Mouse (Mus musculus): ENCODE measurements around the gene Slirp. TPM values are rescaled to one million over a fixed set of nuclear protein-coding genes. Genes with fewer than 3 reads are reported as not detected.

Gene Slirp
- 175 and 177 TPM in 2 replicates for polyA plus RNA-seq (2011; ENCODE audit: insufficient read length, low read depth, missing spikeins)

DNA sequence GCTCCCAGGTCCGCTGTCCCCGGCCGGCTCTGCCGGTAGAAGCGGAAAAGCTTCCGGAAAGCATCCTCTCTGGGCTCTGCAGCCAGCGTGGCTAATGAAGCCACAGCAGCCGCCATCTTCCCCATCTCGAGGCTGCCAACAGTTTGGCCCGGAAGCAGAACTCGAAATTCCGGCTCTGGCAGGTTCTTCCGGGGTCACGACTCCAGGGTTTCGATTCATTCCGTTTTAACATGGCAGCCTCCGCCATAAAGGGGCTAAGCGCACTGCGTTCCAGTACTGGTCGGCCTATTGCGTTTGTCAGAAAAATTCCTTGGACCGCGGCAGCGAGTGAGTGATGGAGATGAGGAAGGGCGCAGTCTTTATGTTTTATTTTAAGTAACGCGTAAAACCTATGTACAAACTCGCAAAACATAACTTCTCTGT is at the start of gene Slirp, which contains the start of gene Alkbh1:
TSS of gene Slirp (plus strand) at position 197 of the 423 bp plus-strand sequence.
TSS of gene Alkbh1 (minus strand) at position 318 of the 423 bp plus-strand sequence.
- Histone ChIP-seq H3K4me3 (ENCODE audit: insufficient read depth, low read length) (peak within 1 kb of the TSS; percentile 89), H3K27ac (ENCODE audit: insufficient read depth, low read length) (peak within 1 kb of the TSS; percentile 72), H3K4me1 (ENCODE audit: control insufficient read depth, insufficient read depth, low read length) (no peaks in the 10 kb centered on the region)
- TF ChIP-seq CTCF (IDR thresholded peaks at IDR 0.05; ENCODE audit: borderline replicate concordance, insufficient read depth, low read length) (no peak), POLR2A (IDR thresholded peaks at IDR 0.05; ENCODE audit: low read depth, low read length) (peak; percentile 81)

GRCm38 (mm10) chr12:87394316-87394715 is 49.4 kb upstream of the Slirp start:
- Histone ChIP-seq H3K4me3 (ENCODE audit: insufficient read depth, low read length) (no peak overlapping the region), H3K4me1 (ENCODE audit: control insufficient read depth, insufficient read depth, low read length) (peaks cover 2% of the 10 kb centered on the region; the same call in 1 of the 2 replicates), H3K27ac (ENCODE audit: insufficient read depth, low read length) (no peak overlapping the region)
- TF ChIP-seq CTCF (IDR thresholded peaks at IDR 0.05; ENCODE audit: borderline replicate concordance, insufficient read depth, low read length) (no peak), POLR2A (IDR thresholded peaks at IDR 0.05; ENCODE audit: low read depth, low read length) (no peak)

DNA sequence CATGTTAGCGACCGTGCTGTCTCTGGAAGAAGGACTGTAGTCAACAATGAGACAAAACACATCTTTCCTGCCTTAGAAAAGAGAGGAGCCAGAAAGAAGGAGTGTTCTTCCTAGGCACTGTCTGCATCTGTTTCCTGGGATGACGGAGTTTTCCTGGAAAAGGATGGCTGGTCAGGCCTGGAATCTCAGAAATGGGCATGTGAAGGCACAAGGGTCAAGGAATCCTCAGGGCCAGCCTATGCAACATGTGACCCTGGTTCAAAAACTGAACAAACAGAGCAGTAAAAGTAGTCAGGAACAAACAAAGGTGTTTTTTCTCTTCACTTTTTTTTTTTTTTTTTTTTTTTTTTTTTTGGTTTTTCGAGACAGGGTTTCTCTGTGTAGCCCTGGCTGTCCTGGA is 46.6 kb upstream of the Slirp start:
- TF ChIP-seq CTCF (IDR thresholded peaks at IDR 0.05; ENCODE audit: borderline replicate concordance, insufficient read depth, low read length) (no peak), POLR2A (IDR thresholded peaks at IDR 0.05; ENCODE audit: low read depth, low read length) (no peak)
- Histone ChIP-seq H3K4me1 (ENCODE audit: control insufficient read depth, insufficient read depth, low read length) (peaks cover 2% of the 10 kb centered on the region; the same call in 1 of the 2 replicates), H3K4me3 (ENCODE audit: insufficient read depth, low read length) (no peak overlapping the region), H3K27ac (ENCODE audit: insufficient read depth, low read length) (no peak overlapping the region)

GRCm38 (mm10) chr12:87397811-87398417 is 45.8 kb upstream of the Slirp start:
- Histone ChIP-seq H3K27ac (ENCODE audit: insufficient read depth, low read length) (no peak overlapping the region), H3K4me1 (ENCODE audit: control insufficient read depth, insufficient read depth, low read length) (peaks cover 2% of the 10 kb centered on the region; the same call in 1 of the 2 replicates), H3K4me3 (ENCODE audit: insufficient read depth, low read length) (no peak overlapping the region)
- TF ChIP-seq POLR2A (IDR thresholded peaks at IDR 0.05; ENCODE audit: low read depth, low read length) (no peak), CTCF (IDR thresholded peaks at IDR 0.05; ENCODE audit: borderline replicate concordance, insufficient read depth, low read length) (no peak)

- no peak overlapping the region for H3K27ac ChIP-seq (ENCODE audit: insufficient read depth, low read length)
- no peak overlapping the region for H3K4me3 ChIP-seq (ENCODE audit: insufficient read depth, low read length)
- peaks cover 2% of the 10 kb centered on the region; the same call in 1 of the 2 replicates for H3K4me1 ChIP-seq (ENCODE audit: control insufficient read depth, insufficient read depth, low read length)
- TF ChIP-seq CTCF (IDR thresholded peaks at IDR 0.05; ENCODE audit: borderline replicate concordance, insufficient read depth, low read length) (no peak), POLR2A (IDR thresholded peaks at IDR 0.05; ENCODE audit: low read depth, low read length) (no peak)
Observed at GRCm38 (mm10) chr12:87399119-87399819, 44.4 kb upstream of the Slirp start.

DNA sequence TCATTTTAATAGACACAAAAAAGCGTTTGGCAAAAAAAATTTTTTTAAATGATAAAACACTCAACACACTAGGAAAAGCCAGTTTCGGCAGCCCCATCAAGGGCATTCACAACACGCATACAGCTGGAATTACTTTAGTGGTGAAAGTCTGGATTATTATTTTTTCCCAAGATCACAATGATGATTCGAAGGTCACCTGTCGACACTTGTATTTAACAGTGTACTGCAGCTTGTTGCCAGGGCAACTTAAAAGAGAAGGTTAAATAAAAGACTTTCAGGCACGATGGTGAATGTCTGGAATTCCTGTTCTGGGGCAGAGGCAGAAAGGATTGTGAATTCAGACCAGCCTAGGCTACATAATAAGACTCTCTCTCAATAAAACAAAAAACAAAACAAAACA is 41.8 kb upstream of the Slirp start:
- Histone ChIP-seq H3K4me3 (ENCODE audit: insufficient read depth, low read length) (no peak overlapping the region), H3K4me1 (ENCODE audit: control insufficient read depth, insufficient read depth, low read length) (peaks cover 2% of the 10 kb centered on the region; the same call in 1 of the 2 replicates), H3K27ac (ENCODE audit: insufficient read depth, low read length) (no peak overlapping the region)
- no peak for TF ChIP-seq POLR2A (IDR thresholded peaks at IDR 0.05; ENCODE audit: low read depth, low read length)
- no peak for TF ChIP-seq CTCF (IDR thresholded peaks at IDR 0.05; ENCODE audit: borderline replicate concordance, insufficient read depth, low read length)

- Histone ChIP-seq H3K4me1 (ENCODE audit: control insufficient read depth, insufficient read depth, low read length) (peaks cover 8% of the 10 kb centered on the region), H3K4me3 (ENCODE audit: insufficient read depth, low read length) (no peak overlapping the region), H3K27ac (ENCODE audit: insufficient read depth, low read length) (no peak overlapping the region)
- TF ChIP-seq CTCF (IDR thresholded peaks at IDR 0.05; ENCODE audit: borderline replicate concordance, insufficient read depth, low read length), result no peak
- no peak for TF ChIP-seq POLR2A (IDR thresholded peaks at IDR 0.05; ENCODE audit: low read depth, low read length)
Observed at GRCm38 (mm10) chr12:87405165-87405564, 38.5 kb upstream of the Slirp start.

- peaks cover 8% of the 10 kb centered on the region for H3K4me1 ChIP-seq (ENCODE audit: control insufficient read depth, insufficient read depth, low read length)
- no peak for TF ChIP-seq POLR2A (IDR thresholded peaks at IDR 0.05; ENCODE audit: low read depth, low read length)
- TF ChIP-seq CTCF (IDR thresholded peaks at IDR 0.05; ENCODE audit: borderline replicate concordance, insufficient read depth, low read length), result no peak
- H3K27ac ChIP-seq (ENCODE audit: insufficient read depth, low read length), result no peak overlapping the region
- H3K4me3 ChIP-seq (ENCODE audit: insufficient read depth, low read length), result no peak overlapping the region
Observed at GRCm38 (mm10) chr12:87405721-87406120, 38.0 kb upstream of the Slirp start.

DNA sequence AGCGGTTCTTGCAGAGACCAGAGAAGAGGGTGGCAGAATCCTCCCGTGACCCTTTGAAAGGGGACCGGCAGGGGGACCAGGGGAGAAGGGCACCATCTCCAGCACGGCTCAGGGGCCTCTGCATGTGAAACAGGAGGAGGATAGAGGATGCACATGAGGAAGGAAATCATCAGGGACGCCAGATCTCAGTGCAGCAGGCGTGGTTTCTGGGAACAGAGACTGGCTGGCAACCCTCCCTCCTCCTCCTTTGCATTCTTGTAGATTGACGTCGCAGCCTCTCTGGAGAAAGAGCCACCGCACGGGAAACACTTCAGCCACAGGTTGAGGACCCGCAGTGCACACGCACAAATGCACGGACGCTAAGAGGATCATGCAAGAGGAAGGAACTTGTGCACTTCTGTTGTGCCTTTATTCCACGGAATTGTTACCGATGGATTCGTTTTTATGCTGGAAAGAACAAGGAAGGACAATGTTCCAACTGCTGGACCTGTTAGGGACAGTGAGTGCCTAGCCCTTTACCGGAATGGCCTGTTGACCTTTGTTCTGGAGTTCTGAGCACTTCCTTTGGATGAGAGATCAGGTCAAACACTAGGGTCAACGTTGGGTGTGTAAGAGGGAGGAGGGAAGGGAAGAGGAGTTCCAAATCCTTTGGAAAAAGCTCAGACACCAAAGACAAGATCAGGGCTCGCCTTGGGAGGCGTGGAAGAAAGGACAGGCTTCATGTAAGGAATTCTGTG is 35.7 kb upstream of the Slirp start:
- H3K4me1 ChIP-seq (ENCODE audit: control insufficient read depth, insufficient read depth, low read length), result peaks cover 11% of the 10 kb centered on the region
- TF ChIP-seq CTCF (IDR thresholded peaks at IDR 0.05; ENCODE audit: borderline replicate concordance, insufficient read depth, low read length) (no peak), POLR2A (IDR thresholded peaks at IDR 0.05; ENCODE audit: low read depth, low read length) (no peak)
- peak overlapping the region; percentile 68 for H3K27ac ChIP-seq (ENCODE audit: insufficient read depth, low read length)
- H3K4me3 ChIP-seq (ENCODE audit: insufficient read depth, low read length), result no peak overlapping the region

Measured in embryonic fibroblast, embryonic 13.5 days (primary cell).